Mouse (Mus musculus): ENCODE measurements at regions not wholly inside any gene's neighbourhood (a gene's known extent, or its start where the extent isn't known, plus 50 kb on each side); places are given as distances from the start of the nearest gene placed in this dataset.

DNA sequence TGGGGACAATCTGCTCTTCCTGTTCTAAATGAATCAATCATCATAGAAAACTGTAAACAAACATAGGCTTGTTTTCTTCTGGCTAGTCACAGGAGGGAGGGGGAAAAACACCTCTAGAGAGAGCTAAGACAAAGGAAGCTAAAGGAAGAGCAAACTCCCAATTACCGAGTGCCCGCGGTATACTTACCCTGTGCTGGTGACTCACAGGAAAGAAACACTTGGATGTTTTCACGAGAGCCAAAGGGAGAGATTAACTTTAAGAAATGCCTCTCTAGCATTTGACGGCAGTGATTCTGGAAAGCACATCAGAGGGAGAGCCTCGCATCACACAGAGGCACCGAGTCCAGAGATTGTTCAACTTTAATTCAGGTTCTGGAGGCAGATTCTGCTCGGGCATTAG, 151.0 kb downstream of the 1700017N19Rik start:
- TF ChIP-seq CTCF (IDR thresholded peaks at IDR 0.05; ENCODE audit: control insufficient read depth, insufficient read depth, low read length): no peak
- no peak for TF ChIP-seq POLR2A (IDR thresholded peaks at IDR 0.05; ENCODE audit: borderline replicate concordance, control insufficient read depth, low read depth, low read length)

Data from bone marrow, adult 2 months (tissue).